Mouse (Mus musculus) G1E (cell line): ENCODE results near the gene Tnik.

Experiments used
- CTCF ChIP-seq: IDR thresholded peaks from 2 replicates; pipeline ENCODE4 v1.5.1; 2012; ENCODE audit warnings: low read depth, low read length, inconsistent platforms, mixed read lengths
- GATA1 ChIP-seq: IDR thresholded peaks from 2 replicates; pipeline ENCODE4 v1.6.1; 2012; ENCODE audit warnings: borderline replicate concordance, low read length, inconsistent platforms, mixed read lengths
- GATA2 ChIP-seq: IDR thresholded peaks from 2 replicates; pipeline ENCODE4 v1.6.1; 2012; ENCODE audit warnings: low read depth, low read length, inconsistent platforms, borderline replicate concordance
- POLR2AphosphoS5 ChIP-seq: IDR thresholded peaks from 2 replicates; pipeline ENCODE4 v1.6.1; 2012; ENCODE audit warnings: low read depth, low read length, inconsistent platforms; ENCODE audit not compliant: insufficient replicate concordance
- TAL1 ChIP-seq: conservative IDR thresholded peaks from 2 replicates; pipeline ENCODE4 v1.6.1; 2012; ENCODE audit warnings: low read depth, low read length, inconsistent platforms, mixed read lengths

DNA sequence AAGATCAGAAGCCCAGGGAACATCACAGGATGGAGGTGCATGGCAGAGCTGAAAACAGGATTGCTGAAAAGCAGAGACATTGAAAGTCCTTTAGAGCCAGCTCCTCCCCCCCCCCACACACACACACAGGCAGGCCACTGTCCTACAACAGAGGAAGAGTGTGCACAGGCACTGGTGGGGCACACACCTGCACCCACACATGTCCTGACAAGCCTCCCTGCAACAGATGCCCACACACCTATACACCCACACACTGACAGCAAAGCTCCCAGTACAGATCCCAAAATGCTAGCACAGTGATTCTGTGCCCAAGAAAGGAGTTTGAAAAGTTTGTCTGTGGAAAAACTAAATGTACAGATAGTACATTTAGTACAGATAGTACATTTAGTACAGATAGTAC is 391.7 kb downstream of the Tnik start:
- TF ChIP-seq CTCF (no peak), GATA2 (no peak), TAL1 (no peak), GATA1 (no peak), POLR2AphosphoS5 (no peak)
